Mouse (Mus musculus): ENCODE measurements around the gene Fzd10. TPM values are rescaled to one million over a fixed set of nuclear protein-coding genes. Genes with fewer than 3 reads are reported as not detected.

Gene Fzd10
- polyA plus RNA-seq, 1 experiment: not detected

GRCm38 (mm10) chr5:128593446-128593845 lies 7.2 kb upstream of the Fzd10 start:
- Histone ChIP-seq H3ac (ENCODE audit: control insufficient read depth, insufficient read length) (no peak overlapping the region), H3K4me2 (ENCODE audit: low read depth) (no peak overlapping the region), H3K4me3 (no peak overlapping the region), H3K36me3 (ENCODE audit: control insufficient read depth, insufficient read depth) (no peaks in the 10 kb centered on the region), H3K27me3 (ENCODE audit: control insufficient read depth, insufficient read depth, insufficient read length) (no peaks in the 10 kb centered on the region), H3K79me2 (ENCODE audit: control insufficient read depth, insufficient read depth) (no peaks in the 10 kb centered on the region)
- TF ChIP-seq MYOD1 (IDR thresholded peaks at IDR 0.05; ENCODE audit: control insufficient read depth in 1 of 3, insufficient read length in 2 of 3, low read depth in 2 of 3): no peak

GRCm38 (mm10) chr5:128596813-128597212 lies 3.8 kb upstream of the Fzd10 start:
- no peaks in the 10 kb centered on the region for H3K36me3 ChIP-seq (ENCODE audit: control insufficient read depth, insufficient read depth)
- H3K4me3 ChIP-seq: no peak overlapping the region
- no peak overlapping the region for H3ac ChIP-seq (ENCODE audit: control insufficient read depth, insufficient read length)
- H3K27me3 ChIP-seq (ENCODE audit: control insufficient read depth, insufficient read depth, insufficient read length): no peaks in the 10 kb centered on the region
- no peak overlapping the region for H3K4me2 ChIP-seq (ENCODE audit: low read depth)
- TF ChIP-seq POLR2AphosphoS2 (IDR thresholded peaks at IDR 0.05; ENCODE audit: insufficient read length, low read depth): no peak
- H3K79me2 ChIP-seq (ENCODE audit: control insufficient read depth, insufficient read depth): no peaks in the 10 kb centered on the region

DNA sequence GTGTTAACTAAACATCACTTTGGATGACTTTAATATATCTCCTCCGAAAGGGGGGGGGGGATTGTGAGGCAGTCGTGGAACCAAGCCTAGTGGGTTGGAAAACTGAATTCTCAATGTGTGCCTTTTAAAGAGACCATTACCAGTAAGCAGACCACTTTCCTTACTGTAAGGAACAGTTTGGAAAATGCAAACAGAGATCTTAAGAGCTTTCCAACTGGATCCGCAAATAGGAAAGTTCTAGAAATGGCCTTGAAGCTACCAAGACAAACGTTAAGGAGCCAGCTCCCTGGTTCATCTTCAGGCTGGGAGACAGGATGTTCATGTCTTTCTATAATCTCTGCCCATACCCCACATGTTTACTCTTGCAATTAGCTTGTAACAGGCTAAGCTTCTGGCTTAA lies 3.3 kb upstream of the Fzd10 start:
- Histone ChIP-seq H3K4me3 (no peak overlapping the region), H3K4me2 (ENCODE audit: low read depth) (no peak overlapping the region), H3K27me3 (ENCODE audit: control insufficient read depth, insufficient read depth, insufficient read length) (no peaks in the 10 kb centered on the region)

GRCm38 (mm10) chr5:128598191-128598720 lies 2.4 kb upstream of the Fzd10 start:
- Histone ChIP-seq H3K4me2 (ENCODE audit: low read depth) (no peak overlapping the region), H3K36me3 (ENCODE audit: control insufficient read depth, insufficient read depth) (no peaks in the 10 kb centered on the region), H3ac (ENCODE audit: control insufficient read depth, insufficient read length) (no peak overlapping the region), H3K4me3 (no peak overlapping the region), H3K79me2 (ENCODE audit: control insufficient read depth, insufficient read depth) (no peaks in the 10 kb centered on the region), H3K27me3 (ENCODE audit: control insufficient read depth, insufficient read depth, insufficient read length) (no peaks in the 10 kb centered on the region)
- no peak for TF ChIP-seq REST (IDR thresholded peaks at IDR 0.05; ENCODE audit: insufficient read depth, insufficient read length)
- TF ChIP-seq POLR2A (IDR thresholded peaks at IDR 0.05; ENCODE audit: insufficient read length, low read depth): no peak
- no peak for TF ChIP-seq MYOG (IDR thresholded peaks at IDR 0.05; ENCODE audit: control insufficient read depth in 1 of 3, insufficient read depth in 1 of 3, insufficient read length in 2 of 3, low read depth in 2 of 3)
- no peak for TF ChIP-seq TCF12 (IDR thresholded peaks at IDR 0.05; ENCODE audit: insufficient read depth, poor library complexity, severe bottlenecking)
- no peak for TF ChIP-seq TCF3 (IDR thresholded peaks at IDR 0.05; ENCODE audit: insufficient read length, low read depth)
- no peak for TF ChIP-seq MYOD1 (IDR thresholded peaks at IDR 0.05; ENCODE audit: control insufficient read depth in 1 of 3, insufficient read length in 2 of 3, low read depth in 2 of 3)
- TF ChIP-seq MAX (IDR thresholded peaks at IDR 0.05; ENCODE audit: low read depth): no peak
- TF ChIP-seq E2F4 (IDR thresholded peaks at IDR 0.05; ENCODE audit: insufficient read depth): no peak
- no peak for TF ChIP-seq SRF (IDR thresholded peaks at IDR 0.05; ENCODE audit: control insufficient read depth, insufficient read length, low read depth)
- TF ChIP-seq CEBPB (IDR thresholded peaks at IDR 0.05; ENCODE audit: insufficient read depth, poor library complexity, severe bottlenecking): no peak
- TF ChIP-seq POLR2AphosphoS2 (IDR thresholded peaks at IDR 0.05; ENCODE audit: insufficient read length, low read depth): no peak
- TF ChIP-seq USF1 (IDR thresholded peaks at IDR 0.05; ENCODE audit: low read depth): no peak

More for the DNA sequence above, 3.3 kb upstream of the Fzd10 start:
- Histone ChIP-seq H3K79me2 (ENCODE audit: control insufficient read depth, insufficient read depth) (no peaks in the 10 kb centered on the region), H3K36me3 (ENCODE audit: control insufficient read depth, insufficient read depth) (no peaks in the 10 kb centered on the region), H3ac (ENCODE audit: control insufficient read depth, insufficient read length) (no peak overlapping the region)
- TF ChIP-seq REST (IDR thresholded peaks at IDR 0.05; ENCODE audit: insufficient read depth, insufficient read length): no peak
- TF ChIP-seq E2F4 (IDR thresholded peaks at IDR 0.05; ENCODE audit: insufficient read depth): no peak
- no peak for TF ChIP-seq MYOG (IDR thresholded peaks at IDR 0.05; ENCODE audit: control insufficient read depth in 1 of 3, insufficient read depth in 1 of 3, insufficient read length in 2 of 3, low read depth in 2 of 3)
- no peak for TF ChIP-seq TCF12 (IDR thresholded peaks at IDR 0.05; ENCODE audit: insufficient read depth, poor library complexity, severe bottlenecking)
- no peak for TF ChIP-seq TCF3 (IDR thresholded peaks at IDR 0.05; ENCODE audit: insufficient read length, low read depth)
- TF ChIP-seq CEBPB (IDR thresholded peaks at IDR 0.05; ENCODE audit: insufficient read depth, poor library complexity, severe bottlenecking): no peak
- TF ChIP-seq SRF (IDR thresholded peaks at IDR 0.05; ENCODE audit: control insufficient read depth, insufficient read length, low read depth): no peak

DNA sequence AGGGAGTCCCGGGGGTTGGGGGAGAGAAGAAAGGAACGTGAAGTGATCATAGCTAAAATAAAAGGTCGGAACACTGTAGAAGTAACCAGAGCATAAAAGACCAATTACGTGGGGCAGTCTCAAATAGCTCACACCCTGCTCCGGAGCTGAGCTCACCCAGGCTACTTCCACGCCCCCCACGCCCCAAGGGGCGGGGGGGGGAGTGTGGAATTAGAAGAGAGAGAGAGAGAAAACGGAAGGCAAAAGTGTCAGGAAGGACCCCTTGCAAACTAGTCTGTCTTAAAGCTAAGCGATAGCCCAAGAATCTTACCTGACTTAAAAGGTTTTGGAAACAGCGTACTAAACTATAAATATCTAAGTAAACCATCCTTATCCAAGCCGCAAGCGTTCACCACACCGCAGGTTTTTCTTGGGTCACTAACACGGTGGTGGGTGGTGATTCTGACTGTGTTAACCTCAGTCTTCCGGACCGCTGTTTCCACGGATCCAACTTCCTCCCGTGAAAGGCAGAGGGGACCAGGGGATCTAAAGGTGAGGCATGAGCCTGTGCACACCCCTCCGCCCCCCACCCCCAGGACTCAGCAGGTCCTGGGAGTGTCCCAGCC lies 1.8 kb upstream of the Fzd10 start:
- TF ChIP-seq POLR2A (IDR thresholded peaks at IDR 0.05; ENCODE audit: insufficient read length, low read depth) (no peak), REST (IDR thresholded peaks at IDR 0.05; ENCODE audit: insufficient read depth, insufficient read length) (no peak), E2F4 (IDR thresholded peaks at IDR 0.05; ENCODE audit: insufficient read depth) (no peak), MYOG (IDR thresholded peaks at IDR 0.05; ENCODE audit: control insufficient read depth in 1 of 3, insufficient read depth in 1 of 3, insufficient read length in 2 of 3, low read depth in 2 of 3) (no peak), SRF (IDR thresholded peaks at IDR 0.05; ENCODE audit: control insufficient read depth, insufficient read length, low read depth) (no peak), USF1 (IDR thresholded peaks at IDR 0.05; ENCODE audit: low read depth) (no peak), POLR2AphosphoS2 (IDR thresholded peaks at IDR 0.05; ENCODE audit: insufficient read length, low read depth) (no peak), TCF3 (IDR thresholded peaks at IDR 0.05; ENCODE audit: insufficient read length, low read depth) (no peak)
- H3ac ChIP-seq (ENCODE audit: control insufficient read depth, insufficient read length): no peak overlapping the region
- H3K27me3 ChIP-seq (ENCODE audit: control insufficient read depth, insufficient read depth, insufficient read length): no peaks in the 10 kb centered on the region
- H3K79me2 ChIP-seq (ENCODE audit: control insufficient read depth, insufficient read depth): no peaks in the 10 kb centered on the region
- no peaks in the 10 kb centered on the region for H3K36me3 ChIP-seq (ENCODE audit: control insufficient read depth, insufficient read depth)
- no peak overlapping the region for H3K4me2 ChIP-seq (ENCODE audit: low read depth)
- no peak overlapping the region for H3K4me3 ChIP-seq

Measured in myocyte (in vitro differentiated cells).